24 mouse cellular contexts compared by ENCODE assay signal in genomic region chr17:67907532-67908054, GRCm38 (mm10).
DNase-seq lines count a peak whose midpoint lies in the region; ATAC-seq and TF ChIP-seq lines count a peak whose summit lies in the region.
"Had no signal": no experiment of that assay in that cellular context is flagged by ENCODE, and none has a peak within 500 bp of the region (broad histone marks: within the 10 kb centered on the region; RNA-seq: fewer than 3 reads in every experiment).

No protein-coding gene starts in this region.

- no peaks in the 10 kb centered on the region for H3K36me3 ChIP-seq in intestine, embryonic 16.5 days (ENCODE audit: control insufficient read depth, insufficient read depth, low read length)
- H3K36me3 ChIP-seq in intestine, embryonic 15.5 days = no peaks in the 10 kb centered on the region
- no peaks in the 10 kb centered on the region for H3K36me3 ChIP-seq in lung, postnatal 0 days (ENCODE audit: insufficient read depth, low read length)
- H3K36me3 ChIP-seq: forebrain, embryonic 12.5 days; heart, embryonic 13.5 days; limb, embryonic 13.5 days; liver, embryonic 12.5 days; midbrain, embryonic 13.5 days; neural tube, embryonic 13.5 days had no signal

- no peak overlapping the region for H3K27ac ChIP-seq in intestine, embryonic 16.5 days (ENCODE audit: low read length)
- H3K27ac ChIP-seq in intestine, embryonic 15.5 days = no peak overlapping the region
- no peak overlapping the region for H3K27ac ChIP-seq in lung, postnatal 0 days (ENCODE audit: low read length)
- H3K27ac ChIP-seq: embryonic facial prominence, embryonic 15.5 days; forebrain, embryonic 12.5 days; heart, embryonic 13.5 days; limb, embryonic 13.5 days; liver, embryonic 12.5 days; midbrain, embryonic 13.5 days; neural tube, embryonic 13.5 days had no signal

- peak; percentile 43 for ATAC-seq in intestine, embryonic 16.5 days
- no peak for ATAC-seq in intestine, embryonic 15.5 days
- ATAC-seq in lung, postnatal 0 days = peak; percentile 47
- no peak for ATAC-seq in megakaryocyte-erythroid progenitor cell, adult 5-6 weeks (replicated peaks; ENCODE audit: low FRiP score, low TSS enrichment, poor library complexity, severe bottlenecking)
- ATAC-seq: forebrain, postnatal 0 days; hindbrain, embryonic 16.5 days; liver, embryonic 12.5 days; liver, postnatal 0 days; midbrain, embryonic 13.5 days had no signal

- no peaks in the 10 kb centered on the region for H3K27me3 ChIP-seq in intestine, embryonic 16.5 days (replicated peaks; ENCODE audit: control insufficient read depth, insufficient read depth, low read length)
- H3K27me3 ChIP-seq in intestine, embryonic 15.5 days (replicated peaks) = no peaks in the 10 kb centered on the region
- no peaks in the 10 kb centered on the region for H3K27me3 ChIP-seq in lung, postnatal 0 days (replicated peaks; ENCODE audit: insufficient read depth, low read length)
- H3K27me3 ChIP-seq: embryonic facial prominence, embryonic 15.5 days; forebrain, embryonic 12.5 days; heart, embryonic 13.5 days; limb, embryonic 13.5 days; liver, embryonic 12.5 days; midbrain, embryonic 13.5 days; neural tube, embryonic 13.5 days had no signal

- peaks cover 11% of the 10 kb centered on the region; the same call in 1 of the 2 replicates for H3K4me1 ChIP-seq in intestine, embryonic 16.5 days (ENCODE audit: control insufficient read depth, insufficient read depth, low read length)
- peaks cover 6% of the 10 kb centered on the region for H3K4me1 ChIP-seq in intestine, embryonic 15.5 days (replicated peaks)
- H3K4me1 ChIP-seq in lung, postnatal 0 days (ENCODE audit: insufficient read depth, low read depth, low read length) = 0 out of 2 replicates have a peak, but pooled peaks cover 3% of the 10 kb centered on the region
- H3K4me1 ChIP-seq: liver, embryonic 12.5 days; midbrain, embryonic 13.5 days had no signal

- no peak overlapping the region for H3K4me2 ChIP-seq in intestine, embryonic 16.5 days (ENCODE audit: low read depth, low read length)
- H3K4me2 ChIP-seq in intestine, embryonic 15.5 days (replicated peaks) = no peak overlapping the region
- H3K4me2 ChIP-seq in lung, postnatal 0 days (replicated peaks; ENCODE audit: low read depth, low read length) = no peak overlapping the region
- H3K4me2 ChIP-seq: embryonic facial prominence, embryonic 15.5 days; forebrain, embryonic 12.5 days; heart, embryonic 13.5 days; limb, embryonic 13.5 days; liver, embryonic 12.5 days; midbrain, embryonic 13.5 days; neural tube, embryonic 13.5 days had no signal

- DNase-seq in lung, postnatal 0 days (ENCODE audit: low spot score) = peak; percentile 31
- DNase-seq in lung, postnatal 10 days = no peak
- peak; percentile 26 for DNase-seq in mesoderm, embryonic 11.5 days (ENCODE audit: low read depth, low spot score)
- DNase-seq: adrenal gland, postnatal 36 days; B cell, adult 2 months; cerebellum, adult 18-20 months; cerebellum, postnatal 10 days; forebrain, postnatal 0 days; gastrocnemius, postnatal 10 days; heart, postnatal 14 days; kidney, postnatal 25 days; liver, postnatal 0 days; right cerebral cortex, postnatal 4 days had no signal

- no peak overlapping the region for H3K9ac ChIP-seq in intestine, embryonic 16.5 days (ENCODE audit: low read depth, low read length)
- H3K9ac ChIP-seq in intestine, embryonic 15.5 days = no peak overlapping the region
- H3K9ac ChIP-seq in lung, postnatal 0 days (replicated peaks; ENCODE audit: low read depth) = no peak overlapping the region
- H3K9ac ChIP-seq: embryonic facial prominence, embryonic 15.5 days; forebrain, embryonic 12.5 days; forebrain, postnatal 0 days; heart, embryonic 13.5 days; limb, embryonic 13.5 days; liver, embryonic 12.5 days; liver, postnatal 0 days; midbrain, embryonic 13.5 days; neural tube, embryonic 13.5 days had no signal

- H3K4me3 ChIP-seq in intestine, embryonic 16.5 days (ENCODE audit: low read length) = no peak overlapping the region
- H3K4me3 ChIP-seq in intestine, embryonic 15.5 days (replicated peaks) = no peak overlapping the region
- no peak overlapping the region for H3K4me3 ChIP-seq in lung, postnatal 0 days (ENCODE audit: low read depth, low read length)
- H3K4me3 ChIP-seq: embryonic facial prominence, embryonic 15.5 days; forebrain, embryonic 12.5 days; heart, embryonic 13.5 days; limb, embryonic 13.5 days; liver, embryonic 12.5 days; midbrain, embryonic 13.5 days; neural tube, embryonic 13.5 days had no signal

- TF ChIP-seq CTCF in lung, postnatal 0 days (IDR thresholded peaks at IDR 0.05) = no peak

- no peaks in the 10 kb centered on the region for H3K9me3 ChIP-seq in intestine, embryonic 16.5 days (ENCODE audit: control insufficient read depth, low read length)
- H3K9me3 ChIP-seq in intestine, embryonic 15.5 days = no peaks in the 10 kb centered on the region
- H3K9me3 ChIP-seq in lung, postnatal 0 days (ENCODE audit: low read length) = no peaks in the 10 kb centered on the region
- H3K9me3 ChIP-seq: embryonic facial prominence, embryonic 15.5 days; forebrain, embryonic 12.5 days; heart, embryonic 13.5 days; limb, embryonic 13.5 days; liver, embryonic 12.5 days; midbrain, embryonic 13.5 days; neural tube, embryonic 13.5 days had no signal

- TF ChIP-seq EP300 in lung, postnatal 0 days (IDR thresholded peaks at IDR 0.05) = no peak

- WGBS in intestine, embryonic 16.5 days = 77% methylated on average over 10 of the region's 10 CpGs
- 77% methylated on average over 10 of the region's 10 CpGs for WGBS in intestine, embryonic 15.5 days
- WGBS in lung, postnatal 0 days = 54% methylated on average over 10 of the region's 10 CpGs

Comparison
In these comparisons a context has a peak if more than half of its experiments do, and no peak if none do; other contexts are left out.
1. ATAC-seq: peak in intestine, embryonic 16.5 days (single experiment) and lung, postnatal 0 days (single experiment); none in intestine, embryonic 15.5 days (single experiment) and megakaryocyte-erythroid progenitor cell, adult 5-6 weeks (single experiment).